Mouse (Mus musculus) myocyte (in vitro differentiated cells): ENCODE measurements at regions not wholly inside any gene's neighbourhood (a gene's known extent, or its start where the extent isn't known, plus 50 kb on each side); places are given as distances from the start of the nearest gene placed in this dataset.

Experiments
- CEBPB ChIP-seq: IDR thresholded peaks from 2 replicates; pipeline ENCODE4 v1.6.1; 2011; ENCODE audit warnings: mild to moderate bottlenecking, moderate library complexity; ENCODE audit not compliant: poor library complexity, insufficient read depth, severe bottlenecking
- E2F4 ChIP-seq: IDR thresholded peaks from one replicate; pipeline ENCODE4 v1.6.1; 2011; ENCODE audit warnings: mild to moderate bottlenecking, control low read depth, moderate library complexity; ENCODE audit not compliant: insufficient read depth
- MAX ChIP-seq: IDR thresholded peaks from one replicate; pipeline ENCODE4 v1.6.1; 2011; ENCODE audit warnings: low read depth, mild to moderate bottlenecking, control low read depth
- MYOD1 ChIP-seq, 3 experiments: IDR thresholded peaks; one replicate each; pipeline ENCODE4 v1.6.1; 2011; ENCODE audit warnings: control low read depth in 2 of 3, low read depth in 2 of 3, mild to moderate bottlenecking in 2 of 3, moderate library complexity in 1 of 3; ENCODE audit not compliant: insufficient read length in 2 of 3, control insufficient read depth in 1 of 3
- MYOG ChIP-seq, 3 experiments: IDR thresholded peaks; one replicate each; pipeline ENCODE4 v1.6.1; 2011; ENCODE audit warnings: control low read depth in 2 of 3, low read depth in 2 of 3, mild to moderate bottlenecking in 2 of 3; ENCODE audit not compliant: insufficient read length in 2 of 3, control insufficient read depth in 1 of 3, insufficient read depth in 1 of 3
- POLR2A ChIP-seq: IDR thresholded peaks from one replicate; pipeline ENCODE4 v1.6.1; 2011; ENCODE audit warnings: low read depth, mild to moderate bottlenecking, control low read depth, moderate library complexity; ENCODE audit not compliant: insufficient read length
- POLR2AphosphoS2 ChIP-seq: IDR thresholded peaks from one replicate; pipeline ENCODE4 v1.6.1; 2011; ENCODE audit warnings: low read depth, control low read depth; ENCODE audit not compliant: insufficient read length
- REST ChIP-seq: IDR thresholded peaks from one replicate; pipeline ENCODE4 v1.6.1; 2011; ENCODE audit warnings: mild to moderate bottlenecking, control low read depth, moderate library complexity; ENCODE audit not compliant: insufficient read depth, insufficient read length
- SRF ChIP-seq: IDR thresholded peaks from one replicate; pipeline ENCODE4 v1.6.1; 2011; ENCODE audit warnings: low read depth; ENCODE audit not compliant: control insufficient read depth, insufficient read length
- TCF12 ChIP-seq: IDR thresholded peaks from one replicate; pipeline ENCODE4 v1.6.1; 2011; ENCODE audit warnings: mild to moderate bottlenecking, control low read depth; ENCODE audit not compliant: poor library complexity, insufficient read depth, severe bottlenecking
- TCF3 ChIP-seq: IDR thresholded peaks from one replicate; pipeline ENCODE4 v1.6.1; 2011; ENCODE audit warnings: low read depth, control low read depth; ENCODE audit not compliant: insufficient read length
- USF1 ChIP-seq: IDR thresholded peaks from one replicate; pipeline ENCODE4 v1.6.1; 2011; ENCODE audit warnings: low read depth, mild to moderate bottlenecking, control low read depth, moderate library complexity

- TF ChIP-seq POLR2A = no peak
- TF ChIP-seq TCF3 = no peak
- TF ChIP-seq USF1 = no peak
- no peak for TF ChIP-seq E2F4
- TF ChIP-seq REST = no peak
- no peak for TF ChIP-seq MAX
- no peak for TF ChIP-seq TCF12
- TF ChIP-seq POLR2AphosphoS2 = no peak
- no peak for TF ChIP-seq MYOD1 (IDR thresholded peaks at IDR 0.05; ENCODE audit: control insufficient read depth in 1 of 3, insufficient read length in 2 of 3, low read depth in 2 of 3)
- no peak for TF ChIP-seq MYOG (IDR thresholded peaks at IDR 0.05; ENCODE audit: control insufficient read depth in 1 of 3, insufficient read depth in 1 of 3, insufficient read length in 2 of 3, low read depth in 2 of 3)
- no peak for TF ChIP-seq CEBPB
- no peak for TF ChIP-seq SRF
Measured at GRCm38 (mm10) chr13:102273818-102274217, 419.5 kb upstream of the Cd180 start.
